Mouse (Mus musculus) forebrain, embryonic 11.5 days (tissue): ENCODE measurements around the gene Hoxa3. TPM values are rescaled to one million over a fixed set of nuclear protein-coding genes. Genes with fewer than 3 reads are reported as not detected.
A peak's percentile ranks its signal among the peaks of the same experiment; 100 is the strongest.

Experiments used
- ATAC-seq: fragments of 200-750 bp; cut with Nextera tagmentation; replicated peaks from 2 replicates; pipeline ENCODE4 v1.8.0; 2017; ENCODE audit warnings: moderate TSS enrichment; ENCODE audit not compliant: low FRiP score
- DNase-seq: peaks from one replicate; pipeline ENCODE4 v3.0.0-alpha.2; 2017; ENCODE audit warnings: low spot score
- H3K27ac ChIP-seq: fragments of 300-500 bp; sonication (generic); 2 replicates; pipeline ENCODE4 v1.5.1; 2014; ENCODE audit warnings: low read depth, low read length
- H3K27me3 ChIP-seq: fragments of 300-500 bp; sonication (generic); 2 replicates; pipeline ENCODE4 v1.6.1; 2014; ENCODE audit warnings: mild to moderate bottlenecking, low read length, mixed read lengths; ENCODE audit not compliant: control insufficient read depth, insufficient read depth
- H3K36me3 ChIP-seq: fragments of 300-500 bp; sonication (generic); 2 replicates; pipeline ENCODE4 v1.6.1; 2014; ENCODE audit warnings: mild to moderate bottlenecking, low read length, moderate library complexity, mixed read lengths; ENCODE audit not compliant: control insufficient read depth, insufficient read depth
- H3K4me1 ChIP-seq: fragments of 300-500 bp; sonication (generic); replicated peaks from 2 replicates; pipeline ENCODE4 v1.6.1; 2014; ENCODE audit warnings: low read length, mixed read lengths; ENCODE audit not compliant: control insufficient read depth, insufficient read depth
- H3K4me2 ChIP-seq: fragments of 300-500 bp; sonication (generic); 2 replicates; pipeline ENCODE4 v1.6.1; 2014; ENCODE audit warnings: low read depth, mild to moderate bottlenecking, low read length, moderate library complexity, mixed read lengths; ENCODE audit not compliant: severe bottlenecking
- H3K4me3 ChIP-seq: fragments of 300-500 bp; sonication (generic); 2 replicates; pipeline ENCODE4 v1.5.1; 2014; ENCODE audit warnings: low read depth, low read length
- H3K9ac ChIP-seq: fragments of 300-500 bp; sonication (generic); 2 replicates; pipeline ENCODE4 v1.6.1; 2014; ENCODE audit warnings: low read length
- H3K9me3 ChIP-seq: fragments of 300-500 bp; sonication (generic); 2 replicates; pipeline ENCODE4 v1.6.1; 2016; ENCODE audit warnings: low read length, mixed read lengths; ENCODE audit not compliant: control insufficient read depth
- WGBS: fragments of 180-500 bp; shearing (Covaris S2); extraction: QIAGEN DNeasy Blood & Tissue Kit; methylation state at CpG from one replicate; pipeline ENCODE4 v1.1.7; 2014; 5-methylcytosine and 5-hydroxymethylcytosine counted together
- polyA plus RNA-seq: library from polyadenylated mRNA; unstranded; fragments of >200 nt; fragmentation: Nextera tagmentation; extraction: Ambion mirVana; gene quantifications from 2 replicates; pipeline ENCODE4 v1.2.1, GENCODE M21; 2014

Hoxa3 gene
- polyA plus RNA-seq, 1 experiment from 2014 or later: not detected

DNA sequence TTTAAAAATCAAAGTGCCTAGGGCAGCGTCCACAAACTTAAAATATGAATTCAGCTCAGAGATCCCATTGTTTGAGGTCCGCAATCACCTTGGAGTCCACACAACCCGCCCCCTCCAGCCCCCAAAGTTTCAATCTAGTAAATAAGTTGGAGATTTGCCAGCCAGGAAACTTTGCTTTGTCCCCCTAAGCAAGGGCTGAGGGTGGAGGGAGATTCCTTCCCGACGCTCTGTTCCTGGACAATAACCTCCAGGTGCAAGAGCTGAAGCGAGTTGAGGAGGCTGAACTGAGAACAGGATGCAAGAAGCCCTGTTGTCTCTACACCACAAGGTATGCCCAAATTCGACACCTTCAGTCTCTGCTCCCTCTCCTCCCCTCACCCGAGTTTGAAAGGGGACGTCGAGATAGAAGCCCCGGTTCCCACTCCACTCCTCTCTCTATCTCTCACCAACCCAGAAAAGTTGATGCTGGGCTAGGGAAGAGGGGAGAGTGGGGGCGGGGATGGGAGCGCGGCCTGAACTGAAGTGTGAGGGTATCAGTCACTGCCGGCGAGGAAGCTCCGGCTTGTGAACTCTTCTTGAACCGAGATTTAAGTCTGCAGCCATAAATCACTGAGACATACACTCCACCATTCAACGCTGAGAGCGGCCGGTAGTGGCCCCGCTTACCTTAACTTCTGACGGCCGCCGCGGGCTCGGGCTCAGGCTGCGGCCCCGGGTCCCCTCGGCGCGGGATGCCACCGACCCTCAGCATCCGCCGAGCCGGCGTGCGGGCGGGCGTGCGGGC lies 38.0 kb downstream of the Hoxa3 start:
- Histone ChIP-seq H3K9me3 (no peaks in the 10 kb centered on the region), H3K27ac (no peak overlapping the region), H3K4me3 (no peak overlapping the region), H3K36me3 (no peaks in the 10 kb centered on the region), H3K9ac (no peak overlapping the region), H3K4me1 (0 out of 2 replicates have a peak, but pooled peaks cover 3% of the 10 kb centered on the region), H3K4me2 (no peak overlapping the region), H3K27me3 (peaks cover 98% of the 10 kb centered on the region)
- ATAC-seq (no peak), DNase-seq (no peak)
- WGBS: under 1% methylated on average over 41 of the region's 41 CpGs

DNA sequence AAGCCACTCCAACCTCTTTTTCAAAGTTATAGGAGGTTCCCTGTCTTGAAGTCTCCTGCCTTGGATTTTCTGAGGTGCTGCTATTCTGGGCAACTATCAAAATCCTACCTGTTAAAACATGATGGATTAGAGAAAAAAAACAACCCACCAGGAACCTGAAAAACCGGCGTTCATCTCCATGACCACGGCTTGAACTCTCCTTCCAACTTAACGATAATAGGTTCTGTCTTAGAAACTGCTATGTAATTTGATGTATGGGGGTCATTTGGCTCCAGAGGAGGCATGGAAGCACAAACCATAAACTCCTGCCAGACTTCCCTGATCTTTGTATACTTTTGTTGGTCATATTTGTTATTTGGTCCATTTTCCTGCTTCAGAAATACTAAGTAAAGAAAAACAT lies 39.5 kb downstream of the Hoxa3 start:
- no peak for DNase-seq
- WGBS: 4% methylated on average over 4 of the region's 4 CpGs
- H3K27ac ChIP-seq: no peak overlapping the region
- no peak overlapping the region for H3K9ac ChIP-seq
- H3K36me3 ChIP-seq: no peaks in the 10 kb centered on the region
- ATAC-seq: no peak
- peaks cover 96% of the 10 kb centered on the region for H3K27me3 ChIP-seq
- 0 out of 2 replicates have a peak, but pooled peaks cover 3% of the 10 kb centered on the region for H3K4me1 ChIP-seq
- no peaks in the 10 kb centered on the region for H3K9me3 ChIP-seq
- H3K4me2 ChIP-seq: no peak overlapping the region
- no peak overlapping the region for H3K4me3 ChIP-seq

DNA sequence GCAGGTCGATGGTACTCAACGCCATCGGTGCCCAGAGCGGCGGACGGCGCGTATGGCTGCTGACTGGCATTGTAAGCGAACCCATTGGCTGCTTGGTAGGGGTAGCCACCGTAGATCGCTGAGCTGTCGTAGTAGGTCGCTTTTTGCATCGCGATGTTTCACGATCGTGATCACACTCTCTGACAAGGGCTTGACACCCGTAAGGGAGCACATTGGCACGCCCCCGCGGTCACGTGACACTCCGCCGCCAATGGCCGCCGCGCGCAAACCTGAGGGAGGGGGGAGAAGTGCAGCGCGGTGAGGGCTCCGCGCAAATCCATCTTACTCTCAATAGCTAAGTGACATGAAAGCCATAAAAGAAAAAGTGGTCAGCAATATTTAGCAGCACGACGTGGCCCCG lies 40.6 kb downstream of the Hoxa3 start:
- H3K9me3 ChIP-seq: no peaks in the 10 kb centered on the region
- DNase-seq (peak; percentile 88), ATAC-seq (0 out of 2 replicates have a peak, but pooled peaks have one; percentile 63)
- H3K4me1 ChIP-seq: 0 out of 2 replicates have a peak, but pooled peaks cover 3% of the 10 kb centered on the region
- H3K4me2 ChIP-seq: peak overlapping the region; percentile 37; the same call in 1 of the 2 replicates
- WGBS: under 1% methylated on average over 35 of the region's 35 CpGs
- H3K4me3 ChIP-seq: peak overlapping the region; percentile 15; the same call in 1 of the 2 replicates
- H3K9ac ChIP-seq: no peak overlapping the region
- no peak overlapping the region for H3K27ac ChIP-seq
- no peaks in the 10 kb centered on the region for H3K36me3 ChIP-seq
- peaks cover 96% of the 10 kb centered on the region for H3K27me3 ChIP-seq

DNA sequence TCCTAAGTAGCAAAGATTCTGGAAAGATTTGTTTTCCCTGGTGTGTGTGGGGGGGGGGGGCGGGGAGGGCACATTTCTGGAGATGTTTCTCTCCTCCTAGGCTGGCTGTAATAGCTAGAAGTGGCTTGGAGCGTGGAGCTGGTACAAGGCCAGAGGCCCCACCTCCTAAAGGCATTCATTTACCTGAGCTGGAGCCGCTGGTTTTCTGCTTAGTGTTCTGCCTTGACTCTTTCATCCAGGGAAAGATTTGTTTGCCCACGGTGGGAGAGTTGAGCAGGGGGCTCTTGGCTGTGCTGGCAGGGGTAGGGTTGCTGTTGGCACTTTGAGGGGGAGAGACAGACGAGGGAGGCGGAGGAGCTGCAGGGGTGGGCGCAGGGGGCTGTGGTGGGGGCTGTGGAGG lies 41.2 kb downstream of the Hoxa3 start:
- no peak overlapping the region for H3K4me3 ChIP-seq
- WGBS: 3% methylated on average over 7 of the region's 7 CpGs
- no peak for ATAC-seq

DNA sequence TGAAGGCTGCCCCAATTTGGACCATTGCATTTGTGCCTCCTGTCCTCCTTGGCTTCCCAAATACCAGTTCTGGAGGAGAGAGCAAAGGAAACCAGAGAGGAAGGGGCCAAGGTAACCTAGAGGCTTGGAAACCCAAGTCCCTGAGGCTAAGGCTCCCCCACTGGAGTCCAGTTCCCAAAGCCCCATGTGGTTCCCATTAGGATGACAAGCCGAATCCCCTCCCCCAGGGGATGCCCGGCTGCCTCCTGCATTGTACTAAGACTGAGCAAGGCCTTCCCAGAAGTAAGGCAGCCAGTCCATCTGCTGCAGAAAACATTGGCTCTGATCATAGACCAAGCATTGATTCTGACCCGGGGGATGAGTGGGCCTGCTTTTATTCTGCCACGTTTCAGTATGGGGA lies 41.8 kb downstream of the Hoxa3 start:
- no peaks in the 10 kb centered on the region for H3K9me3 ChIP-seq
- peaks cover 96% of the 10 kb centered on the region for H3K27me3 ChIP-seq
- peak; percentile 52 for DNase-seq
- no peaks in the 10 kb centered on the region for H3K36me3 ChIP-seq
- H3K27ac ChIP-seq: no peak overlapping the region
- H3K4me3 ChIP-seq: no peak overlapping the region
- no peak for ATAC-seq
- WGBS: 1% methylated on average over 4 of the region's 4 CpGs
- no peak overlapping the region for H3K9ac ChIP-seq
- no peak overlapping the region for H3K4me2 ChIP-seq
- 0 out of 2 replicates have a peak, but pooled peaks cover 3% of the 10 kb centered on the region for H3K4me1 ChIP-seq

More for the DNA sequence above, 41.2 kb downstream of the Hoxa3 start:
- no peak overlapping the region for H3K9ac ChIP-seq
- peak; percentile 48 for DNase-seq
- H3K4me1 ChIP-seq: 0 out of 2 replicates have a peak, but pooled peaks cover 3% of the 10 kb centered on the region
- no peak overlapping the region for H3K27ac ChIP-seq
- H3K4me2 ChIP-seq: no peak overlapping the region
- no peaks in the 10 kb centered on the region for H3K9me3 ChIP-seq
- no peaks in the 10 kb centered on the region for H3K36me3 ChIP-seq
- H3K27me3 ChIP-seq: peaks cover 96% of the 10 kb centered on the region

DNA sequence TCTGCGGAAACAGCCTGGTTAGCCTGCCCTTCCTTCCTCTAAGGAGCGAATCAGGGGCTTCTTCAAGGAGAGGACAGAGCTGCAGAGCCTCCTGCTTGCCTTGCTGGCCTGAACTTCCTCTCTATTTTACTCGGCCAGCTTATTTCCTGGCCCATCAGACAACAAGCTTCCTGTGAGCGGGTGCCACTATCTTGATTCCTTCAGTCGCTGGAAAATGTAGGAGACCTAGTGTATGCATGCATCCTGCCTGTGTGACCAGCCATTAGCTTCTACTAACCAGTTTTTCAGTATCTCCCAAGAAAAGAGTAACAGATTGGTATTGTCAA lies 42.3 kb downstream of the Hoxa3 start:
- no peak overlapping the region for H3K4me2 ChIP-seq
- DNase-seq (no peak), ATAC-seq (no peak)
- no peak overlapping the region for H3K4me3 ChIP-seq
- no peaks in the 10 kb centered on the region for H3K36me3 ChIP-seq
- 0 out of 2 replicates have a peak, but pooled peaks cover 3% of the 10 kb centered on the region for H3K4me1 ChIP-seq
- H3K27ac ChIP-seq: no peak overlapping the region
- no peak overlapping the region for H3K9ac ChIP-seq
- H3K27me3 ChIP-seq: peaks cover 96% of the 10 kb centered on the region
- no peaks in the 10 kb centered on the region for H3K9me3 ChIP-seq
- WGBS: 2% methylated on average over 5 of the region's 5 CpGs

DNA sequence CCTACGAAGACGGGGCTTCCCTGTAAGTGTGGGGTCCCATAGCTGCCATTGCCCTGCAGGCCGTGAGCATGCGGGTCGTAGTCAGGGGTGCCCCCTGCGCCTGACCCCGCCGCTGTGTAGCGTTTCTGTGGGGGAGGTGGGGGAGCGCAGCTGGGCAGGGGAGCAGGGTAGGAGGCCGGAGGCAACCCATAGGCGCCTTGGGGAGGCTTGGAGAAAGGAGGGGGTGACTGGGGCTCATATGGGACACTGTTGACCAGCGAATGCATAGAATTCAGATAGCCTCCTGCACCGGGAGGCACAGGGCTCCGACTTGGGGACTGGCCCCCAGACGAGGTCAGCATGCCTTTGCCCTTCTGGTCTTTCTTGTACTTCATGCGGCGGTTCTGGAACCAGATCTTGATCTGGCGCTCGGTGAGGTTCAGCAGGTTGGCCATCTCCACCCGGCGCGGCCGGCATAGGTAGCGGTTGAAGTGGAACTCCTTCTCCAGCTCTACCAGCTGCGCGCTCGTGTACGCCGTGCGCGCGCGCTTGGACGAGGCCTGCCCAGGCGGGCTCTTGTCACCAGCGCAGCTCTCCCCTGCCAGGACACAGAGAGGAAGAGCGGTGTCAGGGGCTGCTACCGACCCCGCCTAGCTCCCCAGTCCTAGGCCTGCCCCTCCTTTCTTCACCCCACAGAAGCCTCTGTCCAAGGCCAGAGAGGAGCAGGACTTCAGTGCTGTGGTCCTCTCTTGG lies 42.8 kb downstream of the Hoxa3 start:
- Histone ChIP-seq H3K9ac (no peak overlapping the region), H3K9me3 (no peaks in the 10 kb centered on the region), H3K4me3 (no peak overlapping the region), H3K27me3 (peaks cover 96% of the 10 kb centered on the region), H3K27ac (no peak overlapping the region), H3K36me3 (no peaks in the 10 kb centered on the region), H3K4me2 (no peak overlapping the region), H3K4me1 (0 out of 2 replicates have a peak, but pooled peaks cover 3% of the 10 kb centered on the region)
- ATAC-seq: no peak
- whole genome bisulfite sequencing: under 1% methylated on average over 39 of the region's 40 CpGs
- peak; percentile 54 for DNase-seq

DNA sequence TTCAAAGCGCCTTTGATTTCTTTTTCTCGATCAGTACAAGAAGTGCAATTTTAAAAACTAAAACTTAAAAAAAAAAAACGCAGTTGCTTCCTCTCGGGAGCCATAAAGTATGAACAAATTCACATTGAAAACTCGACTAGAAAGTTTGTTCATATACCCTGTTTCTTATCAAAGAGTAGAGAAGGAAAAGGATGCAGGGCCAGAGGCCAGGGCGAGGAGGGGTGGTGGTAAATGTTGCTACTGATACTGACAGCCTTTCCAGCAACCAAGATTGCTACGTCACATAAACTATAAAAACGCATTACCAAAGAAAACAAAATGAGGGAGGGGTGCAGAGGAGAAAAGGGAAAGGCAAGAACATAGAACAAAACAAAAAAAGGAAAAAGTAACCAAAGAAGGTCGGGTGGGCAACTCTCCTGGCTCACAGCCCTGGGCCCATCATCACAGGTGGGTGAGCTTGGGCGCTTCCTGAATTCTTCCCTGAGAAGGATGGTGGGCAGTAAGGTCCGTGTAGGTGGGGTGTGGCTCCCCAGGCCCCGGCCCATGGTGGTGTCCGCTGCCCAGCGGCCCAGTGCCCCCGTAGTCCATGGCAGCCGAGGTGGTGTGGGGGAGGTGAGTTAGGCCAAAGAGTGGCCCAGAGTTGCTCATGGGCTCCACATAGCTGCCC lies 43.5 kb downstream of the Hoxa3 start:
- no peak overlapping the region for H3K27ac ChIP-seq
- no peak overlapping the region for H3K9ac ChIP-seq
- H3K27me3 ChIP-seq: peaks cover 96% of the 10 kb centered on the region
- 0 out of 2 replicates have a peak, but pooled peaks cover 3% of the 10 kb centered on the region for H3K4me1 ChIP-seq
- H3K4me2 ChIP-seq: no peak overlapping the region
- ATAC-seq (no peak), DNase-seq (peak; percentile 55)
- 2% methylated on average over 16 of the region's 16 CpGs for WGBS
- no peaks in the 10 kb centered on the region for H3K36me3 ChIP-seq
- H3K4me3 ChIP-seq: no peak overlapping the region
- no peaks in the 10 kb centered on the region for H3K9me3 ChIP-seq
